Mouse (Mus musculus): Measurements from ENCODE around the gene Prkg1.

GRCm38 (mm10) chr19:31351796-31352195 lies 413.0 kb downstream of the Prkg1 start:
- no peak for TF ChIP-seq CHD2 (IDR thresholded peaks at IDR 0.05; ENCODE audit: low read depth, low read length)
- no peak for TF ChIP-seq MAFK (IDR thresholded peaks at IDR 0.05; ENCODE audit: insufficient read depth, low read depth, low read length)

All from ES-E14 (cell line).